Mouse (Mus musculus) midbrain, embryonic 10.5 days (tissue): ENCODE measurements at regions not wholly inside any gene's neighbourhood (a gene's known extent, or its start where the extent isn't known, plus 50 kb on each side); places are given as distances from the start of the nearest gene placed in this dataset.

ENCODE experiments used
- DNase-seq: peaks from one replicate; pipeline ENCODE4 v3.0.0-alpha.2; 2017; ENCODE audit warnings: low spot score
- H3K27ac ChIP-seq: fragments of 300-500 bp; sonication (generic); replicated peaks from 2 replicates; pipeline ENCODE4 v1.5.1; 2016; ENCODE audit warnings: mild to moderate bottlenecking
- H3K27me3 ChIP-seq: fragments of 300-500 bp; sonication (generic); 2 replicates; pipeline ENCODE4 v1.6.1; 2016; ENCODE audit warnings: low read depth, mild to moderate bottlenecking; ENCODE audit not compliant: poor library complexity, severe bottlenecking
- H3K36me3 ChIP-seq: fragments of 300-500 bp; sonication (generic); 2 replicates; pipeline ENCODE4 v1.6.1; 2016; ENCODE audit warnings: mild to moderate bottlenecking, moderate library complexity
- H3K4me1 ChIP-seq: fragments of 300-500 bp; sonication (generic); 2 replicates; pipeline ENCODE4 v1.6.1; 2016
- H3K4me3 ChIP-seq: fragments of 300-500 bp; sonication (generic); 2 replicates; pipeline ENCODE4 v1.5.1; 2016; ENCODE audit warnings: mild to moderate bottlenecking, moderate library complexity
- H3K9me3 ChIP-seq: fragments of 300-500 bp; sonication (generic); replicated peaks from 2 replicates; pipeline ENCODE4 v1.6.1; 2016; ENCODE audit warnings: mild to moderate bottlenecking
- WGBS: fragments of 180-500 bp; shearing (Covaris S2); methylation state at CpG from one replicate; pipeline ENCODE4 v1.1.7; 2016; 5-methylcytosine and 5-hydroxymethylcytosine counted together

DNA sequence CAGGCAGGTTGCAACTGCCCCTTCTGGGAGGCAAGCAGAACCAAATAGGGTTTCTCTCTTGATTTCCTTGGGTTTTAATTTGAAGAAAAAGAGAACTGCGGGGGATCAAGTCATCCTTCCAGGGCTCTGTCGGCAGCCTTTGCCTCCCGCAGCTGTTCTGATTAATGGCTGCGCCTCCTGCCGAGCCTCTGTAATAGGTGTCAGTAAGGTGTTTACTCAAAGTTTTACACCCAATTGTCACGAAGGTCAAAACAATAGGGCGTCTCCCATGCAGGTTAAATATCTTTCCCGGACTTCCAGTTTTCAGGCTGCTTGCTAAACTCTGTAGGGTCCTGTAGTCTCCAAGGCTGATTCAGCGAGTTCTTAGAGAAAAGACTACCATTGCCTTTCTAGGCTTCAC lies 326.0 kb downstream of the Tmem182 start:
- WGBS: 7% methylated on average over 9 of the region's 9 CpGs

DNA sequence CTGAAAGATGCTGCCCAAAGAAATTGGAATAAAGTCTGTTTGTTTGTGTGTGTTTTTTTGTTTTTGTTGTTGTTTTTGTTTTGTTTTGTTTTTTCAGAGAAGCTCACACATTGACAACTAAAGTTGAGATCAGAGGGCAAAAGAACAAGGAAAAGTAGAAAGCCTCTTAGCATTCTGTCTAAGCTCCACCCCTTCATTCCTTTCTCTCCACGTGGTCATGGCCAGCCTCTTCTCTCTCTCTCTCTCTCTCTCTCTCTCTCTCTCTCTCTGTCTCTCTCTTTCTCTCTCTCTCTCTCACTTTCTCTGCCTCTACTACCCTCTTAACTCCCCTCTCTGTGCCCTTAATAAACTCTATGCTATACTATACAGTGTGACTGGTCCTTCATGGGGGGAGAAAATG lies 327.7 kb downstream of the Tmem182 start:
- Histone ChIP-seq H3K9me3 (no peaks in the 10 kb centered on the region), H3K36me3 (no peaks in the 10 kb centered on the region), H3K4me3 (no peak overlapping the region), H3K27ac (no peak overlapping the region), H3K4me1 (peaks cover 24% of the 10 kb centered on the region), H3K27me3 (peaks cover 18% of the 10 kb centered on the region)
- 28% methylated on average over 1 of the region's 1 CpGs for WGBS
- DNase-seq: no peak

More for the DNA sequence above, 326.0 kb downstream of the Tmem182 start:
- Histone ChIP-seq H3K4me1 (peaks cover 25% of the 10 kb centered on the region), H3K27me3 (peaks cover 18% of the 10 kb centered on the region), H3K36me3 (no peaks in the 10 kb centered on the region), H3K27ac (no peak overlapping the region; the same call in 1 of the 2 replicates), H3K4me3 (no peak overlapping the region), H3K9me3 (no peaks in the 10 kb centered on the region)
- no peak for DNase-seq

- H3K9me3 ChIP-seq: no peaks in the 10 kb centered on the region
- no peak for DNase-seq
- no peaks in the 10 kb centered on the region for H3K36me3 ChIP-seq
- H3K27me3 ChIP-seq: peaks cover 18% of the 10 kb centered on the region
- H3K4me1 ChIP-seq: peaks cover 16% of the 10 kb centered on the region
- no peak overlapping the region for H3K27ac ChIP-seq
- no peak overlapping the region for H3K4me3 ChIP-seq
- WGBS: 80% methylated on average over 8 of the region's 8 CpGs
Observed at GRCm38 (mm10) chr1:41133946-41134345, 328.5 kb downstream of the Tmem182 start.

GRCm38 (mm10) chr1:41139725-41140124 lies 334.3 kb downstream of the Tmem182 start:
- Histone ChIP-seq H3K9me3 (no peaks in the 10 kb centered on the region), H3K27me3 (no peaks in the 10 kb centered on the region), H3K4me1 (peaks cover 19% of the 10 kb centered on the region), H3K27ac (peak overlapping the region; percentile 74), H3K36me3 (no peaks in the 10 kb centered on the region), H3K4me3 (no peak overlapping the region)
- WGBS: 68% methylated on average over 2 of the region's 2 CpGs
- no peak for DNase-seq

DNA sequence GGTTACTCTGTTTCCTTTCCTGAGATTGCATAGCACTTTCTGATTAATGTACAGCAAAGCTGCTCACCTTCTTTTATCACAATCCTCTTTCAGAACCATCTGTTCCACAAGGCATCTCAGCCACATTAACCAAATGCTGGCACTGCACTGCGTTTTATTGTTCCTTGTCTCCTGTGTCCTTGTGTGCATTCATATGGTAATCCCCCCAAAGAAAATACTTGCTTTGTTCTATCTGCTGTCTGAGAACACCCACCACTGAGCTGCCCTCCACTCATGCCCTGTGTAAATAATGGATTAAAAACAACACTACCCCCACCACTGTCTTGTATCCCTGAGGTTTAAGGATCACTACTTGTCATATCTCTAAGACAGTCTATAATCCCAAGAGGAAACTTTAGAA lies 335.1 kb downstream of the Tmem182 start:
- Histone ChIP-seq H3K27me3 (no peaks in the 10 kb centered on the region), H3K36me3 (no peaks in the 10 kb centered on the region), H3K9me3 (no peaks in the 10 kb centered on the region), H3K27ac (peak overlapping the region; percentile 74), H3K4me1 (peaks cover 19% of the 10 kb centered on the region), H3K4me3 (no peak overlapping the region)
- WGBS: 9% methylated on average over 1 of the region's 1 CpGs
- no peak for DNase-seq

DNA sequence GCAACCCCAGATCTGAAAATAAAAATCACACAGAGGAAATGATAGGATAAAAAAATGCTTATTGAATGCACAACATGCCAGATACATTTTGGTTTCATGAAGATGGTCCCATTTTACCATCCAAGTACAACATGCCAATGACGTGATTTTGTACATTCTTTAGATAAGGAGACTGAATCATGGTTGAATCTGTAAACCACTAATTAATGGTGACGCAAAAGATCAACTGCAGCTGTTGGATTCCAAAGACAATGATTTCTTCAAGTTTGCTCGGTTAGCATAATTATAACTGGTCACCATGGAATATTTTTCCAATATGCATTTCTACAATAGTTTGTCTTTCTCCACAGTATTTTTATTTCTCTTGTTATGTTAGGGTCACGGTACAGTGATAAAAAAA lies 336.6 kb downstream of the Tmem182 start:
- Histone ChIP-seq H3K27ac (no peak overlapping the region), H3K4me1 (peaks cover 19% of the 10 kb centered on the region), H3K36me3 (no peaks in the 10 kb centered on the region), H3K27me3 (no peaks in the 10 kb centered on the region), H3K9me3 (no peaks in the 10 kb centered on the region), H3K4me3 (no peak overlapping the region)
- 93% methylated on average over 4 of the region's 4 CpGs for WGBS
- DNase-seq: no peak

DNA sequence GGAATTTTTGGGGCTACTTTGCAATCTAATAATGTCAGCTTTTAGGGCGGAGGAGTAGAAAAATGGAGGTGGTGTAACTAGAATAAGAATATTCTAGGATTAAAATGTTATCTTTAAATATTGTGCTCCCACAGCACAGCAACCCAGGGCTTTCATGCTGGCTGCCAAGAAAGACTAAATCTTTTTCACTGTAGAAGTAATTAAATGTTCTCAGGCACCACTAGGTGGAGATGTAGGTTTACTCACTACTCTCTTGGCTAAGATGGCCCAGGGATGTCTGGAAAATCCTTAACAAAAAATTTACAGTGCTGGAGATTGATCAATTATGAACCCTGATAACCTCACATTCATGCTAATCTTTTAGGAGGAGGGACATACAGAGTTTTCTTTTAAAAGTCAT lies 347.1 kb downstream of the Tmem182 start:
- H3K9me3 ChIP-seq: no peaks in the 10 kb centered on the region
- H3K36me3 ChIP-seq: no peaks in the 10 kb centered on the region
- no peak overlapping the region for H3K4me3 ChIP-seq
- WGBS: 52% methylated on average over 1 of the region's 1 CpGs
- no peaks in the 10 kb centered on the region for H3K27me3 ChIP-seq
- peak overlapping the region; percentile 38; the same call in 1 of the 2 replicates for H3K27ac ChIP-seq
- H3K4me1 ChIP-seq: peaks cover 52% of the 10 kb centered on the region
- no peak for DNase-seq

- DNase-seq: no peak
- no peaks in the 10 kb centered on the region for H3K27me3 ChIP-seq
- no peaks in the 10 kb centered on the region for H3K36me3 ChIP-seq
- no peak overlapping the region for H3K4me3 ChIP-seq
- peak overlapping the region; percentile 29; the same call in 1 of the 2 replicates for H3K27ac ChIP-seq
- WGBS: 78% methylated on average over 14 of the region's 14 CpGs
- H3K9me3 ChIP-seq: no peaks in the 10 kb centered on the region
- peaks cover 61% of the 10 kb centered on the region for H3K4me1 ChIP-seq
Observed at GRCm38 (mm10) chr1:41153174-41153999, 348.0 kb downstream of the Tmem182 start.

GRCm38 (mm10) chr1:41154198-41154597 lies 348.8 kb downstream of the Tmem182 start:
- H3K27ac ChIP-seq: peak overlapping the region; percentile 76

GRCm38 (mm10) chr1:41156946-41157345 lies 351.5 kb downstream of the Tmem182 start:
- no peaks in the 10 kb centered on the region for H3K36me3 ChIP-seq
- no peaks in the 10 kb centered on the region for H3K9me3 ChIP-seq
- H3K4me3 ChIP-seq: no peak overlapping the region
- peak overlapping the region; percentile 81 for H3K27ac ChIP-seq
- H3K27me3 ChIP-seq: peaks cover 4% of the 10 kb centered on the region; the same call in 1 of the 2 replicates
- peaks cover 80% of the 10 kb centered on the region for H3K4me1 ChIP-seq
- WGBS: 30% methylated on average over 10 of the region's 10 CpGs
- no peak for DNase-seq

More at GRCm38 (mm10) chr1:41154198-41154597, 348.8 kb downstream of the Tmem182 start:
- no peak for DNase-seq
- Histone ChIP-seq H3K27me3 (no peaks in the 10 kb centered on the region; the same call in 1 of the 2 replicates), H3K4me3 (no peak overlapping the region), H3K9me3 (no peaks in the 10 kb centered on the region), H3K4me1 (peaks cover 69% of the 10 kb centered on the region), H3K36me3 (no peaks in the 10 kb centered on the region)
- WGBS: 78% methylated on average over 4 of the region's 4 CpGs

DNA sequence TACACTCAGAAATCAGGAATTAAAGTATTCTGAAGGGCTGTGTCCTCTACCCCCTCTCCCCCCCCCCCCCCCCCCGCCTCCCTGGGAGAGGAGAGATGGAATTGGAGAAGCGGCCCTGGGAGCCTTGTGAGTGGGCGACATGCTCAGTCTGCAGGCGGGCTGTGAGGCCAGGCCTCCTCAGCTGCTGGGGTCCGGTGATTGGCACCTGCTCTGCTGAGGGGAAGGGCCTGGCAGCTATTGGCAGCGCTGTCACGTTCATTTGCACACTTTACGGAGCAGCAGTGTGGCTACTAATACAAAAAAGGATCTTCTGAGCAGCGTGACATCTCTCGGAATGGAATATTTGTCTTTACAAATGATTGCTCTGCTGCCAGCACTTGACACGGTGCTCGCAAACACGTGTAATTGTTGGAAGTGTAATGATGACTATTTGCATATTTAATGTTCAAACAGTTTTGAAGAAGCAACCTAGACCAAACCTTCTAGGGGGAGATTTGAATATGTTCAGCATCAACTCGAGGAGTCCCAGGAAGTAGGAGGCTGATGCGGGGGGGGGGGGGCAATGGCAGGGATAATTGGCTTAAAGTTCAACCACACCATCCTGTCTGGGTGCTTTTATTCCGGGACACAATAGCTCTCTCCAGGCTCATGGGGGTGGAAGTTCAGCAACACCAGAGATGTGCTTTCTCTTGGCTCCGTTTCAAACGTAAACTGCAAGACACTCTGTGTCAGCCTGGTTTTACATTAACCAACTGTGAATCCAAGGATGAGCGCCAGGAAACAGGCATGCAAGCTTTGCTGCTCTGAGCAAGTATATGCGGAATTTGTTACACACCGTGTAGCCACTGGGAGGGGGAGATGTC lies 352.5 kb downstream of the Tmem182 start:
- H3K9me3 ChIP-seq: no peaks in the 10 kb centered on the region
- 39% methylated on average over 21 of the region's 21 CpGs for WGBS
- peaks cover 71% of the 10 kb centered on the region for H3K4me1 ChIP-seq
- H3K27ac ChIP-seq: peak overlapping the region; percentile 81
- peaks cover 4% of the 10 kb centered on the region; the same call in 1 of the 2 replicates for H3K27me3 ChIP-seq
- DNase-seq: peak; percentile 82
- peak overlapping the region; percentile 26 for H3K4me3 ChIP-seq
- H3K36me3 ChIP-seq: no peaks in the 10 kb centered on the region

DNA sequence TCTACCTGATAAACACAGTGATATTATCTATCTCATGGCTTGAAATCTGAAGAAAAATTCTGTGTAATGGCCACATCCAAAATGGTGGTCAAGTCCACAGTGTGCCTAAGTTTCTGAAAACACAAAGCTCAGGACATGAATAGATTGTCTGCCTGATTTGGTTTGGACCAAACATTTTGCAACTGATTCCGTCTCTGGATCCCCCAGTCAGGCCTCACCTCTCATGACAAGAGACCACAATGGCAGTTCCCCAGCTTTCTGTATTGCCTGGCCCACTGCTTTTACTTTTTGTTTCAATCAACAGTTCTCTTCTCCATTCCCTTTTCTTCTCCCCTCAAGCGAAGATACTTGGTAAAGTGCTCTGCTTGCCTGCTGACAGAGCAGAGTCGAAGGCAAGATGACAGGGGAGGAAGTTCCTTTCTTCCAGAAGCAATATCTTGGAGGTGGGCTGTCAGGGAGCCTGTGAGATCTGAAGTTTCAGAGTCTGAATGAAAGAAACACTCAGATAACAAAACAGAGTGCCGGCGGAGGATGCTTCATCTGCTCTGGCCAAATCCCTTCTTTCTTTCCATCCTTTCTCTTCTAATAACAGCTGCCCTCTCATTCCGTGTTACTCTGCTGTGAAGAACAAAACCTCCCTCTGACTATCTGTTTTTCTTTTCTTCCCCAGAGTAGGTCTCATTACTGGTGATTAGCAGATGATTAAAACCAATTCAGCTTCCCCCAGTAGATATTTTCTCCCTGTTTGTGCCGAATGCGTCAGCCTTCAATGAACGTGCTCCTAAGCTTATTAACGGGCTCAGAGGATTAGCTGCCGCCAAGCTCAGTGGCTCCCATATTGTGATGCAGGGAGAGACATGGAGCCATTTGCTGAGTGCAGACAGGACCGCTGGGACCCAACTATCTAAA lies 360.7 kb downstream of the Tmem182 start:
- Histone ChIP-seq H3K36me3 (0 out of 2 replicates have a peak, but pooled peaks cover 3% of the 10 kb centered on the region), H3K4me3 (peak overlapping the region; percentile 29; the same call in 1 of the 2 replicates), H3K27ac (peak overlapping the region; percentile 84), H3K9me3 (peaks cover 4% of the 10 kb centered on the region), H3K27me3 (peaks cover 8% of the 10 kb centered on the region), H3K4me1 (peaks cover 35% of the 10 kb centered on the region)
- DNase-seq: peak; percentile 72
- 9% methylated on average over 12 of the region's 12 CpGs for WGBS
